Mouse (Mus musculus) midbrain, embryonic 11.5 days (tissue): ENCODE results near the gene Trim16. TPM values are rescaled to one million over a fixed set of nuclear protein-coding genes. Genes with fewer than 3 reads are reported as not detected.

Experiments used
- ATAC-seq: fragments of 200-750 bp; cut with Nextera tagmentation; 2 replicates; pipeline ENCODE4 v1.8.0; 2017; ENCODE audit warnings: moderate TSS enrichment, moderate library complexity; ENCODE audit not compliant: low FRiP score
- DNase-seq: peaks from one replicate; pipeline ENCODE4 v3.0.0; 2015; ENCODE audit warnings: low spot score; ENCODE audit errors: missing footprints
- H3K27ac ChIP-seq: fragments of 300-500 bp; sonication (generic); 2 replicates; pipeline ENCODE4 v1.5.1; 2014; ENCODE audit warnings: low read depth, low read length
- H3K27me3 ChIP-seq: fragments of 300-500 bp; sonication (generic); 2 replicates; pipeline ENCODE4 v1.6.1; 2014; ENCODE audit warnings: mild to moderate bottlenecking, low read length, moderate library complexity, mixed read lengths; ENCODE audit not compliant: control insufficient read depth, insufficient read depth
- H3K36me3 ChIP-seq: fragments of 300-500 bp; sonication (generic); 2 replicates; pipeline ENCODE4 v1.6.1; 2014; ENCODE audit warnings: mild to moderate bottlenecking, low read length, moderate library complexity, mixed read lengths; ENCODE audit not compliant: control insufficient read depth, insufficient read depth
- H3K4me1 ChIP-seq: fragments of 300-500 bp; sonication (generic); 2 replicates; pipeline ENCODE4 v1.6.1; 2014; ENCODE audit warnings: low read length; ENCODE audit not compliant: control insufficient read depth, insufficient read depth
- H3K4me2 ChIP-seq: fragments of 300-500 bp; sonication (generic); 2 replicates; pipeline ENCODE4 v1.6.1; 2014; ENCODE audit warnings: mild to moderate bottlenecking, moderate library complexity
- H3K4me3 ChIP-seq: fragments of 300-500 bp; sonication (generic); 2 replicates; pipeline ENCODE4 v1.5.1; 2014; ENCODE audit warnings: low read depth, low read length
- H3K9ac ChIP-seq: fragments of 300-500 bp; sonication (generic); 2 replicates; pipeline ENCODE4 v1.6.1; 2014; ENCODE audit warnings: low read length
- H3K9me3 ChIP-seq: fragments of 300-500 bp; sonication (generic); 2 replicates; pipeline ENCODE4 v1.6.1; 2016; ENCODE audit warnings: low read length; ENCODE audit not compliant: control insufficient read depth
- WGBS: fragments of 180-500 bp; shearing (Covaris S2); extraction: QIAGEN DNeasy Blood & Tissue Kit; methylation state at CpG from one replicate; pipeline ENCODE4 v1.1.7; 2014; 5-methylcytosine and 5-hydroxymethylcytosine counted together
- polyA plus RNA-seq: library from polyadenylated mRNA; unstranded; fragments of >200 nt; fragmentation: Nextera tagmentation; extraction: Ambion mirVana; gene quantifications from 2 replicates; pipeline ENCODE4 v1.2.1, GENCODE M21; 2014

Trim16 gene
- polyA plus RNA-seq, 1 experiment from 2014 or later = 4.4 TPM

DNA sequence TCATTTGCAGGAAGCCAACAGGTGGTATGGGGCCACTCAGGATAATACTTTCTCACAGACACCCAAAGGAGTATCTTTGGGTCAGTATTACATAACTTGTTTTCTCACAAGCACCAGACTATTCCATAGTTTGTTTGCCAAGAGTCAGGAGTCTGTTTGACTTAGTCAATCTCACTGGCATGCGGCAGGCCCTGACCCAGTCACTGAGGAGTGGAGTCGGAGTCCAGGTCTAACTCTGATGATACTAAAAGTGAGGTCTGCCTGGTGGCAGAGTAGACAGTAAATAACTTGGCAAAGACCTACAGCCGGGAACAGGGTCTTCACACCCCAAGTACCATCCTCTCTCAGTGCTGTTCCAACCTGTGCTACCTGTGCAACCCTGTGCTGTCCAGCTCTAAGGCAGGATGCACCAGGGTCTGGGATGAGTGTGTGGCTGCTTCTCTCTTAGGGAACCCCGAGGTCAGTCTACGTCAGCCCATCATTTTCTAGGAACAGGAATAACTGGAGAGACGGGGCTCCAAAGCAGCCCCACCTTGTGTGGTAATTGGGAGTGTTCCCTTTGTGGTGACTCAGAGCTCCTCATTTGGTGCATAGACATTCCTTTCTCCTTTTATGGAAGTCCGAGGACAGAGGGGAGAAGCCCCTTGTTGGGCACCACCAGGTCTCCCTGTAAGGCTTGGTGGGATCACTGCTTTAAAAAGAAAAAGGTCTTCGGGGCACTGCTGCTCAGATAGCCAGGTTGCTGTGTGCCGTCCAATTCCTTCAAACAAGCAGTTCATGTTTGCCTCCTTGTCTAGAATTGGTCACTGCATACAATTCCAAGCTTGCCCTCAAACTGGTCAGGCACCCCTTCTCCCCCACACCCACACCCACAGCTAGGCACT, 5.4 kb downstream of the Trim16 start:
- H3K4me2 ChIP-seq = no peak overlapping the region
- ATAC-seq = no peak
- WGBS = 84% methylated on average over 9 of the region's 9 CpGs

DNA sequence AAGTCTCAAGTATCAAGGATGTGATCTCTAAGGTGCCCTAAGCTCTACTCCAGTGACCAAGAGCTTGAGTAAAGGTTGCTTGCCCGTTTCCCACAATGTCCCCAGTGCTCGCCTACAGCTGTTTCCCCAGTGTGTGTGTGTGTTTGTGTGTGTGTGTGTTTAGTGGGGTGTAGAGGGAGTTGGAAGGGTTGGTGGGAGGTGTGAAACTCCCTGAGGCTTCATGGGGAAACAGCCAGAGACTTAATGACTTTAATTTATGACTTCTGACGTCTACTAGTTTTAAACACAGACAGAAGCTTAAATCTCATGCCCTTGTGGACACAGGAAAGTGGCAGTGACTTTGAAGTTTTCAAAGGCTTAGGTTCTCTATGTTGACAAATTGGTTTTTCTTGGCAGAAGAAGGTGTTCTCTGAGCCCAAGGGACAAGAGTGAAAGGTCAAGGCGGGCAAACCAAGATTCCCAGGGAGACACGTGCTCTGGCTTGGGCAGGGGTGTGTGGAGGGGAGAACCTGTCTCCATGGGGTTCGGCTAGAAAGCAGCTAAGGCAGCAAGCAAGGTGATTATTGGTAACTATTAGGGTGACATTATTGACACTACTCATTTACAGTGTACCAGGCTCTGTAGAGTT, 6.2 kb downstream of the Trim16 start:
- Histone ChIP-seq H3K4me2 (no peak overlapping the region), H3K4me1 (no peaks in the 10 kb centered on the region), H3K9me3 (no peaks in the 10 kb centered on the region), H3K36me3 (no peaks in the 10 kb centered on the region), H3K9ac (no peak overlapping the region), H3K27ac (no peak overlapping the region), H3K4me3 (no peak overlapping the region), H3K27me3 (no peaks in the 10 kb centered on the region)
- WGBS = 79% methylated on average over 6 of the region's 6 CpGs
- ATAC-seq (no peak), DNase-seq (no peak)

More for the DNA sequence above, 5.4 kb downstream of the Trim16 start:
- DNase-seq = no peak
- Histone ChIP-seq H3K9me3 (no peaks in the 10 kb centered on the region), H3K4me3 (no peak overlapping the region), H3K27ac (no peak overlapping the region), H3K4me1 (0 out of 2 replicates have a peak, but pooled peaks cover 4% of the 10 kb centered on the region), H3K36me3 (no peaks in the 10 kb centered on the region), H3K9ac (no peak overlapping the region), H3K27me3 (no peaks in the 10 kb centered on the region)

GRCm38 (mm10) chr11:62827135-62827534, 7.1 kb downstream of the Trim16 start:
- Histone ChIP-seq H3K4me1 (no peaks in the 10 kb centered on the region), H3K9me3 (no peaks in the 10 kb centered on the region), H3K4me3 (no peak overlapping the region), H3K27me3 (no peaks in the 10 kb centered on the region), H3K36me3 (no peaks in the 10 kb centered on the region), H3K27ac (no peak overlapping the region), H3K9ac (no peak overlapping the region), H3K4me2 (no peak overlapping the region)
- ATAC-seq (no peak), DNase-seq (no peak)
- 89% methylated on average over 4 of the region's 4 CpGs for WGBS

DNA sequence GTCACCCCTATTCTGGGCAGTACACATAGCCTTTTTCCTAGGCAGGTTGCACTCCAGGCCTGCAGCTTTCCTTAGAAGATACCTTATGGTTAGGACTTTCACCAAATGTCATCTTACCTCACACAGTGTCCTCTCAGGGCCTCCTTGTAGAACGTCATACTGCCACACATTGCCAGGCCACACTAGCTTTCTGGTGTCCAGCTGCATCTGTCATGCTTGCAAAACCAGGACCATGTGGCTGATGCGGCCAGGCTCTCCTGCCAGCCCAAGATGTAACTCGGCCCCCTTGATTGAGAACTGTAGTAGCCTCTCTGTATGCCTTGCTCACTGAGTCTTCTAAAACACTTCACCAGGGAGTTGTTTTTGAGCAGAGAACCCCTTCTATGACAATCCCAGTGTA, 7.9 kb downstream of the Trim16 start:
- ATAC-seq (no peak), DNase-seq (no peak)
- no peak overlapping the region for H3K4me3 ChIP-seq
- H3K27ac ChIP-seq = no peak overlapping the region
- H3K9me3 ChIP-seq = no peaks in the 10 kb centered on the region
- H3K4me2 ChIP-seq = no peak overlapping the region
- no peaks in the 10 kb centered on the region for H3K4me1 ChIP-seq
- no peaks in the 10 kb centered on the region for H3K27me3 ChIP-seq
- H3K36me3 ChIP-seq = no peaks in the 10 kb centered on the region
- H3K9ac ChIP-seq = no peak overlapping the region
- 94% methylated on average over 3 of the region's 3 CpGs for WGBS

DNA sequence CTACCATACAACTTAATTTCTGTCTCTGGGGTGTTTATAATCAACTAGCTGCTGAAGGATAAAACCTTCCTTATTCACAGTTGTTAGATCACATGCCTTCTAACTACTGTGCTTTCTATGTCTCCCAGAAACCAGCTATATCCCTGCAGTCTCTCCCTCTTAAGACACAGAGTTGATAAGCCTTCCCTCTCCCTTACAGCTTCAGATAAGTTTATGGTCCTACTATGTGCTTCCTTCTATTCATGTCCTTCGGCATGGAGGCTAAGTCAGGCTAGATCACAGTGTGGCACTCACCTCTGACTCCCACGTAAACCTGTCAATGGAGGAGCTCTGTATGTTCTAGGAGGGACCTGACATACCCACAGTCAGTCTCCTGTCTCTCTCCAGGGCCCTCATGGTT, 10.4 kb downstream of the Trim16 start:
- H3K36me3 ChIP-seq = no peaks in the 10 kb centered on the region
- H3K4me2 ChIP-seq = no peak overlapping the region
- H3K9me3 ChIP-seq = no peaks in the 10 kb centered on the region
- no peak overlapping the region for H3K9ac ChIP-seq
- no peak overlapping the region for H3K27ac ChIP-seq
- WGBS = 81% methylated on average over 2 of the region's 2 CpGs
- H3K27me3 ChIP-seq = no peaks in the 10 kb centered on the region
- H3K4me1 ChIP-seq = no peaks in the 10 kb centered on the region
- ATAC-seq = no peak
- H3K4me3 ChIP-seq = no peak overlapping the region
- no peak for DNase-seq

- no peaks in the 10 kb centered on the region for H3K9me3 ChIP-seq
- H3K36me3 ChIP-seq = no peaks in the 10 kb centered on the region
- H3K4me3 ChIP-seq = no peak overlapping the region
- DNase-seq = no peak
- ATAC-seq = no peak
- H3K9ac ChIP-seq = no peak overlapping the region
- H3K4me2 ChIP-seq = no peak overlapping the region
- no peak overlapping the region for H3K27ac ChIP-seq
- H3K27me3 ChIP-seq = no peaks in the 10 kb centered on the region
- no peaks in the 10 kb centered on the region for H3K4me1 ChIP-seq
Observed at GRCm38 (mm10) chr11:62831906-62832305, 11.9 kb downstream of the Trim16 start.

- Histone ChIP-seq H3K4me2 (no peak overlapping the region), H3K27ac (no peak overlapping the region), H3K36me3 (no peaks in the 10 kb centered on the region), H3K4me3 (no peak overlapping the region), H3K4me1 (0 out of 2 replicates have a peak, but pooled peaks cover 4% of the 10 kb centered on the region), H3K9me3 (no peaks in the 10 kb centered on the region), H3K27me3 (no peaks in the 10 kb centered on the region), H3K9ac (no peak overlapping the region)
- no peak for ATAC-seq
- WGBS = 90% methylated on average over 5 of the region's 5 CpGs
- no peak for DNase-seq
Observed at GRCm38 (mm10) chr11:62844562-62844961, 24.5 kb downstream of the Trim16 start.

DNA sequence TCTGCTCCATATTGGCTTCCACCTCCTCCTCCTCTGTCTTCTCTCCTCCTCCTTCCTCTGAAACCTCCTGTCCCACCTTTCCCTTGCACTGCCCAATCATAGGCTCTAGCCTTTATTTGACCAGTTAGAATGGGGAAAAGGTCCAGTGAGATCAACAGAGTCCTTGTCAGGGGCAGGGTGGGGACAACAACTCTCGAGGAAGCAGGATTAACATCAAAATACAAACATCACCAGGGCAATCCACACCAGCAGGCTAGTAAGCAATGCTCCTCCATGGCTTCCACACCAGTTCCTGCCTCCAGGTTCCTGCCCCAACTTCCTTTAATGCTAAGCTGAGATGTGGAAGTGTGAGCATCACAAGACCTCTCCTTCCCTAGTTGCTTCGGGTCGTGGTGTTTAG, 25.7 kb downstream of the Trim16 start:
- Histone ChIP-seq H3K4me1 (0 out of 2 replicates have a peak, but pooled peaks cover 4% of the 10 kb centered on the region), H3K27me3 (no peaks in the 10 kb centered on the region), H3K9me3 (no peaks in the 10 kb centered on the region), H3K4me2 (no peak overlapping the region), H3K4me3 (no peak overlapping the region), H3K36me3 (no peaks in the 10 kb centered on the region), H3K9ac (no peak overlapping the region), H3K27ac (no peak overlapping the region)
- 70% methylated on average over 3 of the region's 3 CpGs for WGBS
- DNase-seq = no peak
- no peak for ATAC-seq

DNA sequence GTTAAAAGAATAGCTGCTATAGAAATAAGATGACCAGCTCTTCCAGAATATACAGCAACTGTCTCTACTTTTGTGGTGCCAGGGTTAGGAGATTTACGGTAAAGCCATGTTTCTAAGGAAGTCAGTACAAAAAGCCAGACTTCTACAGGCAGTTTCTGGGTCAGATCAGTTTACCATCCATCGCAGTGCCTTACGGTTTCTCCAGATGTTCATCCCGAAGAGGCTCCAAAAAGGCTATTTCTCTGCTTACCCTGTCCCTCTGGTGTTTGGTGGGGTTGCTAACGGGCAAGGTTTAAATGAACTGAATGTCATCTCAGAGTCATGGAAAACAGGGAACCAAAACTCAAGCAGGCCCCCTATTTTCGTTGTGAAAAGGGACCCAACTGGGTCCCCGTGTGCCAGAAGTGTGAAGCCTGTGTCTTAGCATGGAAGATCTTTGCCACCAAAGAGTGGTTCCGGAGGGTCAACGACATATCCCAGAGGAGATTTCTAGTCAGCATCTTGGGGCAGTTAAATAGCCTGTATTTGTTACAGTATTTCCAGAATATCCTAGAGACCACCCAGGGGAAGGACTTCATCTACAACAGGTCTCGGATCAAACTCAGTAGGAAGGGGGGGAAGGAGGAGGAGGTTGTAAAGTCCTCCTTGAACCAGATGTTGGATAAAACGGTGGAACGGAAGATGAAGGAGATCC, 27.1 kb downstream of the Trim16 start, which contains the start of gene Fbxw10:
Fbxw10 (plus strand) TSS at position 109 of the 694 bp plus-strand sequence.
- Histone ChIP-seq H3K4me1 (0 out of 2 replicates have a peak, but pooled peaks cover 4% of the 10 kb centered on the region), H3K36me3 (no peaks in the 10 kb centered on the region), H3K4me3 (no peak within 1 kb of the TSS), H3K9ac (peak within 1 kb of the TSS; percentile 41; the same call in 1 of the 2 replicates), H3K27ac (no peak within 1 kb of the TSS), H3K9me3 (no peaks in the 10 kb centered on the region), H3K27me3 (no peaks in the 10 kb centered on the region), H3K4me2 (peak within 1 kb of the TSS; percentile 28; the same call in 1 of the 2 replicates)
- 33% methylated on average over 12 of the region's 12 CpGs for WGBS
- peak; percentile 87 for DNase-seq
- no peak for ATAC-seq
